Mouse (Mus musculus) kidney, adult 2 months (tissue): ENCODE data around the gene Abcc6.

Source experiments
- CTCF ChIP-seq: fragments of 200-500 bp; conservative IDR thresholded peaks from 2 replicates; pipeline ENCODE4 v1.5.1; 2011; ENCODE audit warnings: low read depth, mild to moderate bottlenecking, control low read depth, low read length, moderate library complexity, mixed read lengths; ENCODE audit not compliant: insufficient read depth, insufficient read length
- POLR2A ChIP-seq: fragments of 200-500 bp; IDR thresholded peaks from one replicate; pipeline ENCODE4 v1.6.1; 2011; ENCODE audit warnings: low read depth, low read length, control low read depth

GRCm38 (mm10) chr7:45986893-45987292 lies 43.2 kb downstream of the Abcc6 start:
- no peak for TF ChIP-seq CTCF
- no peak for TF ChIP-seq POLR2A
